Mouse (Mus musculus) stomach, embryonic 16.5 days (tissue): ENCODE results near the gene Tfb1m. TPM values are rescaled to one million over a fixed set of nuclear protein-coding genes. Genes with fewer than 3 reads are reported as not detected.

ENCODE experiments used
- ATAC-seq: fragments of 200-750 bp; cut with Nextera tagmentation; 2 replicates; pipeline ENCODE4 v1.8.0; 2017; ENCODE audit warnings: moderate number of reproducible peaks, moderate TSS enrichment; ENCODE audit not compliant: insufficient read depth, low FRiP score
- H3K27ac ChIP-seq: fragments of 300-500 bp; sonication (generic); 2 replicates; pipeline ENCODE4 v1.5.1; 2014; ENCODE audit warnings: low read length
- H3K27me3 ChIP-seq: fragments of 300-500 bp; sonication (generic); 2 replicates; pipeline ENCODE4 v1.6.1; 2014; ENCODE audit warnings: low read length, control low read depth, mixed read lengths; ENCODE audit not compliant: control insufficient read depth, insufficient read depth
- H3K36me3 ChIP-seq: fragments of 300-500 bp; sonication (generic); 2 replicates; pipeline ENCODE4 v1.6.1; 2014; ENCODE audit warnings: low read length; ENCODE audit not compliant: control insufficient read depth, insufficient read depth
- H3K4me1 ChIP-seq: fragments of 300-500 bp; sonication (generic); 2 replicates; pipeline ENCODE4 v1.6.1; 2014; ENCODE audit warnings: low read length, control low read depth, mixed read lengths; ENCODE audit not compliant: control insufficient read depth, insufficient read depth
- H3K4me2 ChIP-seq: fragments of 300-500 bp; sonication (generic); 2 replicates; pipeline ENCODE4 v1.6.1; 2014; ENCODE audit warnings: low read depth, low read length, mixed read lengths
- H3K4me3 ChIP-seq: fragments of 300-500 bp; sonication (generic); replicated peaks from 2 replicates; pipeline ENCODE4 v1.5.1; 2014; ENCODE audit warnings: mild to moderate bottlenecking, low read length
- H3K9ac ChIP-seq: fragments of 300-500 bp; sonication (generic); 2 replicates; pipeline ENCODE4 v1.6.1; 2014; ENCODE audit warnings: low read length
- H3K9me3 ChIP-seq: fragments of 300-500 bp; sonication (generic); replicated peaks from 2 replicates; pipeline ENCODE4 v1.6.1; 2016; ENCODE audit warnings: low read length, control low read depth; ENCODE audit not compliant: control insufficient read depth
- WGBS: fragments of 180-500 bp; shearing (Covaris S2); extraction: QIAGEN DNeasy Blood & Tissue Kit; methylation state at CpG from one replicate; pipeline ENCODE4 v1.1.7; 2014; 5-methylcytosine and 5-hydroxymethylcytosine counted together
- polyA plus RNA-seq: library from polyadenylated mRNA; unstranded; fragments of >200 nt; fragmentation: Nextera tagmentation; extraction: Ambion mirVana; gene quantifications from 2 replicates; pipeline ENCODE4 v1.2.1, GENCODE M21; 2015

Tfb1m gene
- polyA plus RNA-seq, 1 experiment from 2014 or later, result 14.2 TPM

- no peak for ATAC-seq
- Histone ChIP-seq H3K4me2 (no peak overlapping the region), H3K9ac (no peak overlapping the region), H3K27ac (no peak overlapping the region), H3K36me3 (no peaks in the 10 kb centered on the region), H3K4me3 (no peak overlapping the region), H3K4me1 (no peaks in the 10 kb centered on the region), H3K9me3 (no peaks in the 10 kb centered on the region), H3K27me3 (no peaks in the 10 kb centered on the region)
- 84% methylated on average over 4 of the region's 4 CpGs for WGBS
Observed at GRCm38 (mm10) chr17:3500936-3501335, 56.6 kb downstream of the Tfb1m start.

- Histone ChIP-seq H3K27ac (no peak overlapping the region), H3K9me3 (no peaks in the 10 kb centered on the region), H3K4me2 (no peak overlapping the region), H3K27me3 (no peaks in the 10 kb centered on the region), H3K36me3 (no peaks in the 10 kb centered on the region), H3K4me3 (no peak overlapping the region), H3K9ac (no peak overlapping the region), H3K4me1 (no peaks in the 10 kb centered on the region)
- no peak for ATAC-seq
- WGBS, result 94% methylated on average over 6 of the region's 6 CpGs
Observed at GRCm38 (mm10) chr17:3500076-3500475, 57.5 kb downstream of the Tfb1m start.

GRCm38 (mm10) chr17:3499468-3499867 lies 58.1 kb downstream of the Tfb1m start:
- Histone ChIP-seq H3K9me3 (no peaks in the 10 kb centered on the region), H3K27ac (no peak overlapping the region), H3K4me1 (no peaks in the 10 kb centered on the region), H3K9ac (no peak overlapping the region), H3K27me3 (no peaks in the 10 kb centered on the region), H3K4me2 (no peak overlapping the region), H3K36me3 (no peaks in the 10 kb centered on the region), H3K4me3 (no peak overlapping the region)
- WGBS, result 90% methylated on average over 8 of the region's 8 CpGs
- no peak for ATAC-seq

GRCm38 (mm10) chr17:3498580-3498979 lies 59.0 kb downstream of the Tfb1m start:
- 83% methylated on average over 3 of the region's 3 CpGs for WGBS
- Histone ChIP-seq H3K27me3 (no peaks in the 10 kb centered on the region), H3K9me3 (no peaks in the 10 kb centered on the region), H3K4me2 (no peak overlapping the region), H3K4me3 (no peak overlapping the region), H3K36me3 (no peaks in the 10 kb centered on the region), H3K9ac (no peak overlapping the region), H3K4me1 (no peaks in the 10 kb centered on the region), H3K27ac (no peak overlapping the region)
- ATAC-seq, result no peak

GRCm38 (mm10) chr17:3498086-3498485 lies 59.5 kb downstream of the Tfb1m start:
- H3K36me3 ChIP-seq, result no peaks in the 10 kb centered on the region
- H3K4me3 ChIP-seq, result no peak overlapping the region
- H3K9ac ChIP-seq, result no peak overlapping the region
- no peaks in the 10 kb centered on the region for H3K27me3 ChIP-seq
- no peaks in the 10 kb centered on the region for H3K9me3 ChIP-seq
- H3K27ac ChIP-seq, result no peak overlapping the region
- no peak overlapping the region for H3K4me2 ChIP-seq
- no peak for ATAC-seq
- 43% methylated on average over 3 of the region's 3 CpGs for WGBS
- no peaks in the 10 kb centered on the region for H3K4me1 ChIP-seq

GRCm38 (mm10) chr17:3496080-3496479 lies 61.5 kb downstream of the Tfb1m start:
- no peak for ATAC-seq
- Histone ChIP-seq H3K36me3 (no peaks in the 10 kb centered on the region), H3K27me3 (no peaks in the 10 kb centered on the region), H3K9me3 (no peaks in the 10 kb centered on the region), H3K4me2 (no peak overlapping the region), H3K27ac (no peak overlapping the region), H3K9ac (no peak overlapping the region), H3K4me3 (no peak overlapping the region), H3K4me1 (no peaks in the 10 kb centered on the region)
- WGBS, result 92% methylated on average over 3 of the region's 3 CpGs

GRCm38 (mm10) chr17:3495576-3495975 lies 62.0 kb downstream of the Tfb1m start:
- H3K9ac ChIP-seq, result no peak overlapping the region
- no peak overlapping the region for H3K4me2 ChIP-seq
- H3K4me1 ChIP-seq, result no peaks in the 10 kb centered on the region
- no peak for ATAC-seq
- no peak overlapping the region for H3K27ac ChIP-seq
- no peaks in the 10 kb centered on the region for H3K36me3 ChIP-seq
- H3K27me3 ChIP-seq, result no peaks in the 10 kb centered on the region
- 51% methylated on average over 2 of the region's 2 CpGs for WGBS
- no peaks in the 10 kb centered on the region for H3K9me3 ChIP-seq
- H3K4me3 ChIP-seq, result no peak overlapping the region

GRCm38 (mm10) chr17:3491667-3492066 lies 65.9 kb downstream of the Tfb1m start:
- Histone ChIP-seq H3K36me3 (no peaks in the 10 kb centered on the region), H3K27ac (no peak overlapping the region), H3K4me2 (no peak overlapping the region), H3K27me3 (no peaks in the 10 kb centered on the region), H3K9ac (no peak overlapping the region), H3K9me3 (no peaks in the 10 kb centered on the region), H3K4me1 (no peaks in the 10 kb centered on the region), H3K4me3 (no peak overlapping the region)
- 62% methylated on average over 6 of the region's 6 CpGs for WGBS
- no peak for ATAC-seq

GRCm38 (mm10) chr17:3491065-3491464 lies 66.5 kb downstream of the Tfb1m start:
- 57% methylated on average over 5 of the region's 5 CpGs for WGBS
- H3K4me3 ChIP-seq, result no peak overlapping the region
- no peak for ATAC-seq

More at GRCm38 (mm10) chr17:3491065-3491464, 66.5 kb downstream of the Tfb1m start:
- Histone ChIP-seq H3K4me1 (no peaks in the 10 kb centered on the region), H3K27ac (no peak overlapping the region), H3K27me3 (no peaks in the 10 kb centered on the region), H3K4me2 (no peak overlapping the region), H3K36me3 (no peaks in the 10 kb centered on the region), H3K9ac (no peak overlapping the region), H3K9me3 (no peaks in the 10 kb centered on the region)
